Mouse (Mus musculus) mesoderm, embryonic 11.5 days (tissue): ENCODE data around the gene Pawr.
"Not testable (repeated sequence)": the region's sequence is repeated elsewhere in the genome, so short reads cannot be mapped to it uniquely, and the experiment has no call there.

Experiments
- DNase-seq: peaks from one replicate; pipeline ENCODE4 v3.0.0-alpha.2; 2012; ENCODE audit warnings: low read depth, low spot score

The Pawr gene

GRCm38 (mm10) chr10:108313845-108314244 is 18.1 kb upstream of the Pawr start:
- DNase-seq, result no peak

- no peak for DNase-seq
Observed at GRCm38 (mm10) chr10:108314396-108314795, 17.5 kb upstream of the Pawr start.

- DNase-seq, result no peak
Observed at GRCm38 (mm10) chr10:108315236-108315635, 16.7 kb upstream of the Pawr start.

GRCm38 (mm10) chr10:108328356-108328755 is 3.6 kb upstream of the Pawr start:
- no peak for DNase-seq

DNA sequence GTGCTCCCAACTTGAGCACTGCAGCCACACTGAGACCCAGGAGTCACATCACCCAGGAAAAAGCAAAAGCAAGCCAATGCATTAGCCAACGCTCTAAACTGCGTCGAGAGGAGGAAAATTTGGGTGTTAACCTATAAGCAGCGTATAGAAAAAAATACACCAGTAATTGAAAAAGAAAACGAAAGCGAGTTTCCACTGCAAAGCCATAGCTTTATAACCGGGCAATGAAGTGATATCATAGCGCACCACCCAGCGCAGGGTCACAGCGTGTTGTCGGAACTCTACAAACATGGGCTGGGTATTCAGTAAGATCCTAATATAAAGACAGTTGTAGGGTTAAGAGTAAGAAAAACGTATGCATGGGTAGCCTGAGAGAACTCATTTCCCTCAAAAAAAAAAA is 2.9 kb upstream of the Pawr start:
- no peak for DNase-seq

- DNase-seq, result no peak
Observed at GRCm38 (mm10) chr10:108329771-108330170, 2.1 kb upstream of the Pawr start.

DNA sequence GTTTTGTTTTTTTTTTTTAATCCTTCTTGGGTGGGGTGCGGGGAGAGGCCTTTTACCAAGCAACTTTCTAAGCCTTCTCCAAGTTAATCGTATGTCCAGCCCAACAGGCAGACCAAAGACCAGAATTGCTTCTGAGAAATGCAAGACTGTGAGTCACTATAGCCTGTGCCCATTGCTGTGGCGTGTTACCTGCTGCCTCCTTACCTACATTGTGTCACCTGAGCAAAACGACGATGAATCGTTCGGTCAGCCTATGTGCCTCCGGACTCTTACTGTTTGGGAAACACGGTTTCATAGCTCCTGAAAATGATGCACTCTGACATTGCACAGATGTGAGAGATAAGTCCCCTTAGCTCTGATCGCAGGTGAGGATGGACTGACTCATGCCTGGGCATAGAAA is 957 bp upstream of the Pawr start:
- DNase-seq, result no peak

GRCm38 (mm10) chr10:108332571-108333541 is 935 bp downstream of the Pawr start:
- peak; percentile 47 for DNase-seq

DNA sequence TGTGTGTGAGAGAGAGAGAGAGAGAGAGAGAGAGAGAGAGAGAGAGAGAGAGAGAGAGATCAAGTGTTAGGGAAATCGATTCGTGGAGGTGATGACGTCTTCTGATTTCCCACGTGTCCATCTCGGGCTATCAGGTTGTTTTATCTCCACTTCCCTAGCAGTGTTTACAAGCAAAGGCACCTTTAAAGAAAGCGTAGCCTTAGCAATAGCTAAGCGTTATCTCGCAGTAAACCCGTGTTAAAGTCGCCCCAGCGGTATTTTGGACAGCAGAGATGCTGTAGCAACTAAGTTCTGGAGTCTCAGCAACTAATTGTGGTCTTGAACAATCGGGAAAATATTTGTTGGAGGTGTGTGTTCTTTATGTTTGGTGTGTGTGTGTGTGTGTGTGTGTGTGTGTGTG is 1.7 kb downstream of the Pawr start:
- DNase-seq, result no peak

DNA sequence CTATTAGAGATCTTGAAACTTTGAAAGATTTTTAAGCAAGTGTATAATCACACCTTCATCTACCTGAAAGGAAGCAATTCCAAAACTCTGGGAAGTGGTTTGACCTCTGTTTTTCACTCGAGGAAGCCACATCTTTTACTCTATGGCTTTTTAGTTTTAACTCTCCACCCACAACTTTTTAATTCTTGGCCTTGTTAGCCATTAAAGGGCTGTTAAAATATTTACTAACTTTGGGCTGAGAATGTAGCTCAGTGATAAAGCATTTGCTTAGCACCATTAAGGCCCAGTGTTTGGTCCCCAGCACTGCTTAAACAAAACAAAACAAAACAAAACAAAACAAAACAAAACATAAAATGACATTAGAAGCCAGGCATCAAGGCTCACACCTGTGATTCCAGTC is 2.2 kb downstream of the Pawr start:
- DNase-seq, result no peak

DNA sequence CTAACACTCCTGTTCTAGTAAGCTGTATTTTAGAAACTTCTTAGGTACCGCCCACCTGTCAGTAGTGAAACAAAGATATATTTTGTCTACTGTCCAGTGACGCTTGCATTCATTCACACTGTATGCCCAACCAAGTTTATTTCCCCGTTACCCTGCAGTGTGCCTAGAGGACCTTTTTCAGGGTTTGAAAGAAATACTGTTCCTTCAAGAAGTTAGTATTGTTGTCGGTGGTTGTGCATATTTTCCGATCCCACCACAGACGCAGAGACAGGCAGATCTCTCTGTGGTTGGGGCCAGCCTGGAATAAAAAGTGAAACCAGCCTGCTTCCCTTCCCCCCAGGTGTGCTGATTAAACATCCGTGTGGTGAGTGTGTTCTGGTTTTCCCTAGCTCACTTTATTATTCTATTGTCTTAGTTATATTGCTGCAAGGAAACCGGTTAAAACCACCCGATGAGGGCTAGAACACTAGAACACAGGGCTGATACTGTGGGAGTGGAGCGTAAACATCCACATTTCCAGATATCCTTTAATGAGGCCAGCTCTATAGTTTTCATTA is 3.9 kb downstream of the Pawr start:
- no peak for DNase-seq

DNA sequence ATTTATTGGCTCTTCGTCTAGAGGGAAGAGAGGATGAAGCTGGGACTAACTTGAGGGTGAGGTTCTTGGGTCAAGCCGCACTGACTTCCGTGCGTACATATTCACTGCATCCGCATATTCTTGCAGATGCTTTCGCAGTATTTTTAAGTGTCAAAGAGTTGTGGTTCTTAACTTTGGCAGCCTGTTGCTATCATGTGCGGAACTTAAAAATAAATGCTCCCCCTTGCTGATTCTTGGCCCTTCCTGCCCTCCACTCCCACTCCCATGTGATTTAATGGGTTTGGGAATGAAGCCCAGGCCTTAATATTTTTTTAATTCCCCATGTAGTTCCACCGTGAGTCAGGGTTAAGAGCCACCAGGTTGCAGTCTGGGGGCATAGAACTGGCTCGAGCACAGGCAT is 4.7 kb downstream of the Pawr start:
- DNase-seq, result no peak

DNA sequence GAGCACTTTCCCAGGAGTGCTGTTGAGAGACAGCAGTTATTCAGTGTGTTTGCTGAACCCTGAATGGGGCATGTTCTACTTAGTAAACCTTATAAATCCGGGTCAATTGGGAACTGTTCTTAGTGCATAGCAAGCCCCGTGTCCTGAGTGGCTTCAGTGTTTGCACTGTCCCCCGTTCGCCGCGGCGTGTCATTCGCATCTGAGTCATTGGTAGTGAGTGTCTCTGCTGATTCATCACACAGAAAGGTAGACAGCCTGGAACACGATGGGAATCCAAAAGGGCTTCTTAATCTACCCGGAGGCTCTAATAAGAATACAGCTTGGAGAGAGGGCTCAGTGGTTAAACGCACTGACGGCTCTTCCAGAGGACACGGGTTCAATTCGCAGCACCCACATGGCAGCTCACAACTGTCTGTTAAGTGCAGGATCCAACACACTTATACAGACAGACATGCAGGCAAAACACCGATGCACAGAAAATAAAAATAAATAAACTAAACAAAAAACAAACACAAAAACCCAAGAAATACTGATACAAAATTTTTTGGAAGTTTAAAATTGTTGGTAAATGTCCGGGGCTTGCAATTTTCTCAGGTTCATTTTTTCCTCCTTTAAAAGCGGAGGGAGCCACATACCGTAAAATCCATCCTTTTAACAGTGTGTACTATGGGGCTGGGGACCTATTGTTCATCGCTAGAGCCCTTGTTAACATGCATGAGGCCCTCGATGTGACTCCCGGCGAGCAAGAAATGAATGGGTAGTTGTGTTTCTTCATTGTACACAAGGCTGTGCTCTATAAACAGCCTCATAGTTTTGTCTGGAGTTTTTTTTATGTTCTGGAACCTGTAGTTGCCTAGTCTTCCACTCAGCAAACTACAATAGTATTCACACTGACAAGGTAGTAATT is 6.4 kb downstream of the Pawr start:
- no peak for DNase-seq

GRCm38 (mm10) chr10:108339118-108339517 is 7.2 kb downstream of the Pawr start:
- DNase-seq, result no peak

GRCm38 (mm10) chr10:108339872-108340271 is 8.0 kb downstream of the Pawr start:
- DNase-seq, result no peak

- no peak for DNase-seq
Observed at GRCm38 (mm10) chr10:108343734-108344133, 11.8 kb downstream of the Pawr start.

DNA sequence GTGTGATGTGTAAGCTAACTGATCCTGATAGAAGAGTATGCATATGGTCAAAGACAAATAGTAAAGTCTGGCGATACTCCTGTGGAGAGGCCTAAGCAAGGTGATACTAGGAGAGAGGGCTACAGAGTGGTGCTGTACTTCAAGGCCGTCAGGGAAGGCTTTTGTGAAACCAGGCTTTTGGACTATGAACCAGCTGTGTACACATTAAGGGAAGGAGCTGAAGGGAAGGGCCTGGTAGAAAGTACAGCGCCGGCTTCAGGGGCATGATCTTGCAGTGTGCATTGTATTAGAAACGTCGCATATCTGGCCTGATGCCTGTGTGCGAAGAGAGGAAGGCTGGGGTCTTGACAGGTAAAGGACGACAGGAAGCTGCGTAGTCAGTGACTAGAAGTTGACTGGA is 13.2 kb downstream of the Pawr start:
- no peak for DNase-seq

DNA sequence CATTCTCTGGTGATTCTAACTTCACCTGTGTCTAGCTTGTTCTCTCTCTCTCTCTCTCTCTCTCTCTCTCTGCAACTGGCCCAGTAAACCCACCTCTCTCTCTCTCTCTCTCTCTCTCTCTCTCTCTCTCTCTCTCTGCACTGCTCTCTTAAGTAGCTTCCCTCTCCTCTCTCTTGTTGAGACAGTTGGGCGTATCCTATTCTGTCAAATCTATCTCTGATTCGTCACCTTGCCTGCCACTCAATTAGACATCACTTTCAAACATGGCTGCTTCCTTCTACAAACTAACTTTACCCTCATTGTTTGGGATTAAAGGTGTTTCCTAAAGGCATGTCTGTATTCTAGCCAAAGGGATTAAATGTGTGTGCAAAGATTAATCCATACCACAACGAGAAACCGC is 14.4 kb downstream of the Pawr start:
- DNase-seq, result not testable (repeated sequence)

DNA sequence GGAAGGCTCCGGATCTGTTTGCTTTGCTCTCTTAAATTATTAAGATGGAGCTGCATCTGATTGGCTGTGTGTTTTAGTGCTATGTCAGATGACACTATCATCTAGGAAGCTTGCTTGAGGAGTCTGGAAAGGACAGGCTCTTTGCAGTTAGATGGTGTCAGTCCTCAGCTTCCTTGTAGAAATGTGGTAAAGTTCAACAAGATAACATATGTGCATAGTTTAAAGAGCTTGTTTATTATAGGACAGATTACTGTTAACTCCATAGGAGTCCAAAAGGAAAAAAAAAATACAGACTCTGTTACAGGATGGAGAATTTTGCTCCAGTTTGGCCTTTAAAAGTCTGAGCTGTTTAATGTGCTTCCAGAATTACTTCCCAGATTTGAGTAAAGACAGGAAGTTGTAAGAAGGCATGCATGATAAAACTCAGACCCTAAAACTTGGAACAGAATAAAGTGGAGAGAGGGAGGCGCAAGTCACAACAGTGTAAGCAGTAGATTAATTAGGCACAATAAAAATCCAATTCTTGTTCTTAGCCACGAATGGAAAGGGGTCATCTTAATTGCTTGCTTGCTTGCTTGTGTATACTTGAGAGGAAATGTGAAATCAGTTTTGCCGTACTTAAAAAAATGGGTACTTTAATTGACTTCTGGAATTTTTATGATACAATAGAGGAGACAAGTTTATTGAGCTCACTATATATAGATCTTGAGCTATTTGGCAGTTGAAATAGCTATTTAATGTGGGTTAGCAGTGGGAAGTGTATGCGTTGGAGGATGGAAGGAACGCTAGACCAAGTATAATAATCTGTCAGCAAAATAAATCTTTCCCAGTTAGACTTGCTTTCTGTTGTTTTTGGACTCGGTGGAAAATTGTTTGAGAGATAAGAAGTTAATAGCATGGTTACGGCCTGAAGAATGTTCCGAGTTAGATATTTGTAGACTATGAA is 18.5 kb downstream of the Pawr start:
- no peak for DNase-seq

GRCm38 (mm10) chr10:108352944-108353343 is 21.0 kb downstream of the Pawr start:
- no peak for DNase-seq
